14 mouse cellular contexts compared by ENCODE assay signal in genomic region chr13:38343202-38343601, GRCm38 (mm10). TPM values are rescaled to one million over a fixed set of nuclear protein-coding genes. Genes with fewer than 3 reads are reported as not detected.
DNase-seq lines count a peak whose midpoint lies in the region; ATAC-seq and TF ChIP-seq lines count a peak whose summit lies in the region.
"Had no signal": no experiment of that assay in that cellular context is flagged by ENCODE, and none has a peak within 500 bp of the region (broad histone marks: within the 10 kb centered on the region; RNA-seq: fewer than 3 reads in every experiment).

No protein-coding gene starts in this region.

- TF ChIP-seq RAD21 in CH12.LX (IDR thresholded peaks at IDR 0.05; ENCODE audit: low read depth, low read length), result peak; percentile 33

- TF ChIP-seq POLR2A in CH12.LX (IDR thresholded peaks at IDR 0.05; ENCODE audit: low read depth, low read length), result no peak

- in situ Hi-C loops in CH12.LX (cut with MboI; ENCODE audit: low pct_ligation_motif_present, low pct_unique_long_range_greater_than_20kb, low sequenced_read_pairs), result loop anchor here (25.0 kb wide), 1 partner anchor 244 kb away; no protein-coding TSS in a partner anchor

- H3K27ac ChIP-seq in intestine, postnatal 0 days (ENCODE audit: low read depth, low read length), result no peak overlapping the region
- no peak overlapping the region for H3K27ac ChIP-seq in intestine, embryonic 15.5 days
- no peak overlapping the region for H3K27ac ChIP-seq in CH12.LX (ENCODE audit: insufficient read depth, low read depth)
- H3K27ac ChIP-seq: forebrain, embryonic 15.5 days; liver, embryonic 14.5 days had no signal

- dilution Hi-C loops in CH12.LX (cut with MboI; ENCODE audit: extremely low pct_ligation_motif_present, extremely low pct_unique_long_range_greater_than_20kb, low sequenced_read_pairs), result no loop called here

- WGBS in intestine, postnatal 0 days, result 68% methylated on average over 2 of the region's 2 CpGs
- WGBS in intestine, embryonic 15.5 days, result 75% methylated on average over 2 of the region's 2 CpGs

- no peak overlapping the region for H3K9ac ChIP-seq in intestine, postnatal 0 days (ENCODE audit: low read depth, low read length)
- no peak overlapping the region for H3K9ac ChIP-seq in intestine, embryonic 15.5 days
- no peak overlapping the region for H3K9ac ChIP-seq in CH12.LX (ENCODE audit: insufficient read depth, low read depth)
- H3K9ac ChIP-seq: forebrain, embryonic 15.5 days; heart, embryonic 12.5 days; liver, embryonic 14.5 days had no signal

- no peaks in the 10 kb centered on the region for H3K9me3 ChIP-seq in intestine, postnatal 0 days (ENCODE audit: control insufficient read depth)
- H3K9me3 ChIP-seq in intestine, embryonic 15.5 days, result no peaks in the 10 kb centered on the region
- H3K9me3 ChIP-seq in CH12.LX (replicated peaks; ENCODE audit: low read length), result peaks cover 38% of the 10 kb centered on the region
- H3K9me3 ChIP-seq: forebrain, embryonic 15.5 days had no signal

- H3K27me3 ChIP-seq in intestine, postnatal 0 days (replicated peaks; ENCODE audit: control insufficient read depth, insufficient read depth, low read length), result peaks cover 45% of the 10 kb centered on the region
- peaks cover 37% of the 10 kb centered on the region for H3K27me3 ChIP-seq in intestine, embryonic 15.5 days (replicated peaks)
- H3K27me3 ChIP-seq in CH12.LX (replicated peaks), result no peaks in the 10 kb centered on the region

- no peak for ATAC-seq in intestine, postnatal 0 days
- ATAC-seq in intestine, embryonic 15.5 days, result no peak
- ATAC-seq in common myeloid progenitor, adult 5-6 weeks (replicated peaks; ENCODE audit: low read depth, poor library complexity, severe bottlenecking), result peak; percentile 34; the same call in 1 of the 2 replicates
- ATAC-seq: forebrain, embryonic 15.5 days; intestine, embryonic 16.5 days had no signal

- no peaks in the 10 kb centered on the region for H3K36me3 ChIP-seq in intestine, postnatal 0 days (ENCODE audit: control insufficient read depth, insufficient read depth)
- no peaks in the 10 kb centered on the region for H3K36me3 ChIP-seq in intestine, embryonic 15.5 days
- peaks cover 0 to 7% of the 10 kb centered on the region in 2 experiments for H3K36me3 ChIP-seq in CH12.LX (replicated peaks in 1 of 2; ENCODE audit: control insufficient read depth in 1 of 2, insufficient read depth in 1 of 2, low read length in 1 of 2)
- H3K36me3 ChIP-seq: forebrain, embryonic 15.5 days had no signal

- no peak overlapping the region for H3K4me3 ChIP-seq in intestine, postnatal 0 days (ENCODE audit: low read depth, low read length)
- no peak overlapping the region for H3K4me3 ChIP-seq in intestine, embryonic 15.5 days (replicated peaks)
- no peak overlapping the region for H3K4me3 ChIP-seq in CH12.LX (replicated peaks in 1 of 3; ENCODE audit: low read depth in 2 of 3, low read length in 2 of 3, poor library complexity in 1 of 3)
- H3K4me3 ChIP-seq: forebrain, embryonic 15.5 days; heart, embryonic 12.5 days; megakaryocyte, embryonic 14.5 days had no signal

- no peak overlapping the region for H3K4me2 ChIP-seq in intestine, postnatal 0 days (replicated peaks; ENCODE audit: low read depth)
- H3K4me2 ChIP-seq in intestine, embryonic 15.5 days (replicated peaks), result no peak overlapping the region
- no peak overlapping the region for H3K4me2 ChIP-seq in CH12.LX (ENCODE audit: insufficient read depth, low read depth, poor library complexity, severe bottlenecking)
- H3K4me2 ChIP-seq: forebrain, embryonic 15.5 days; heart, embryonic 12.5 days had no signal

- H3K4me1 ChIP-seq in intestine, postnatal 0 days (replicated peaks; ENCODE audit: control insufficient read depth, insufficient read depth, low read length), result peaks cover 5% of the 10 kb centered on the region; the same call in 1 of the 2 replicates
- H3K4me1 ChIP-seq in intestine, embryonic 15.5 days (replicated peaks), result peaks cover 26% of the 10 kb centered on the region
- peaks cover 4 to 17% of the 10 kb centered on the region in 2 experiments for H3K4me1 ChIP-seq in CH12.LX (ENCODE audit: control insufficient read depth in 1 of 2, insufficient read depth in 2 of 2)

- TF ChIP-seq EP300 in CH12.LX (IDR thresholded peaks at IDR 0.05; ENCODE audit: low read length), result no peak

- TF ChIP-seq CTCF in intestine, postnatal 0 days (IDR thresholded peaks at IDR 0.05; ENCODE audit: low read depth), result peak; percentile 33; the same call in 1 of the 2 replicates
- peak; percentile 12 to 66; a peak in 2 of 4 replicates for TF ChIP-seq CTCF in CH12.LX (conservative IDR thresholded peaks at IDR 0.05 in 1 of 2, IDR thresholded peaks at IDR 0.05 in 1 of 2; ENCODE audit: low read depth in 2 of 2, low read length in 2 of 2)

- no peaks in the 10 kb centered on the region for H3K79me2 ChIP-seq in CH12.LX (replicated peaks; ENCODE audit: control insufficient read depth, extremely low read depth, insufficient read depth, poor library complexity, severe bottlenecking)

- peak; percentile 23 for DNase-seq in lung, postnatal 10 days
- DNase-seq in lung, postnatal 25 days (ENCODE audit: low spot score), result no peak
- peak; percentile 23 for DNase-seq in CH12.LX (ENCODE audit: extremely low read depth)
- no peak for DNase-seq in kidney, postnatal 4 days
- no peak for DNase-seq in gastrocnemius, postnatal 4 days (ENCODE audit: low spot score in 2 of 2)

TF ChIP-seq in CH12.LX, 34 proteins besides CTCF, POLR2A, EP300 and RAD21:
- TF ChIP-seq IRF4 (IDR thresholded peaks at IDR 0.05; ENCODE audit: low read depth, low read length), result no peak
- peak; percentile 51 for TF ChIP-seq SMC3 (IDR thresholded peaks at IDR 0.05; ENCODE audit: low read depth, low read length)
TF ChIP-seq in CH12.LX: peak in this region for 1.

RNA-seq across cellular contexts. Expression of gene Bmp6, which starts 1.7 kb away (rescaled TPM):
- 0.76 and 1.1 TPM in 2 replicates for polyA plus RNA-seq in intestine, postnatal 0 days (2015; fragmentation: Nextera tagmentation; extraction: Ambion mirVana)
- polyA plus RNA-seq in intestine, embryonic 15.5 days (2015; fragmentation: Nextera tagmentation; extraction: Ambion mirVana), result 1.5 and 1.6 TPM in 2 replicates
- total RNA-seq in CH12.LX (2012; rRNA removed), result 2.8 and 3.5 TPM in 2 replicates
- 0.16 TPM in 2 replicates for total RNA-seq in CH12.LX (2014; rRNA removed)
- polyA plus RNA-seq in CH12.LX (2012; ENCODE audit: insufficient read length, low read depth), result 0.38 and 0.77 TPM in 2 replicates
- 0.29 TPM in 1 of 2 replicates, not detected in the other for total RNA-seq in common myeloid progenitor, adult 5-6 weeks (2017)
- total RNA-seq in gastrocnemius, postnatal 4 days (2021), result 1 to 10 TPM; 8.6 to 8.9 TPM
- total RNA-seq: hematopoietic stem cell, adult 5-6 weeks had no signal

Comparison
In these comparisons a context has a peak if more than half of its experiments do, and no peak if none do; other contexts are left out.
1. DNase-seq: peak in lung, postnatal 10 days (single experiment) and CH12.LX (single experiment); none in lung, postnatal 25 days (single experiment), kidney, postnatal 4 days (0 of 2) and gastrocnemius, postnatal 4 days (0 of 2).